Mouse (Mus musculus): ENCODE results near the gene Olfr601. TPM values are rescaled to one million over a fixed set of nuclear protein-coding genes. Genes with fewer than 3 reads are reported as not detected.

Olfr601 gene
- polyA plus RNA-seq, 1 experiment from 2014 or later: not detected

Other genes starting within 250 kb of the Olfr601 start
- gene Olfr586, start 237.0 kb downstream of the Olfr601 start, polyA plus RNA-seq (2015; fragmentation: Nextera tagmentation; extraction: Ambion mirVana): not detected in 2 replicates
- gene Olfr588-ps1, start 221.8 kb downstream of the Olfr601 start, polyA plus RNA-seq (2015; fragmentation: Nextera tagmentation; extraction: Ambion mirVana): not detected in 2 replicates
- gene Olfr589, start 206.3 kb downstream of the Olfr601 start, polyA plus RNA-seq (2015; fragmentation: Nextera tagmentation; extraction: Ambion mirVana): not detected in 2 replicates
- gene Olfr591, start 184.3 kb downstream of the Olfr601 start, polyA plus RNA-seq (2015; fragmentation: Nextera tagmentation; extraction: Ambion mirVana): not detected in 2 replicates
- not detected in 2 replicates for gene Olfr592, start 177.9 kb downstream of the Olfr601 start, polyA plus RNA-seq (2015; fragmentation: Nextera tagmentation; extraction: Ambion mirVana)
- not detected in 2 replicates for gene Olfr593, start 150.8 kb downstream of the Olfr601 start, polyA plus RNA-seq (2015; fragmentation: Nextera tagmentation; extraction: Ambion mirVana)
- gene Olfr594, start 145.7 kb downstream of the Olfr601 start, polyA plus RNA-seq (2015; fragmentation: Nextera tagmentation; extraction: Ambion mirVana): not detected in 2 replicates
- gene Usp17ld, start 110.2 kb downstream of the Olfr601 start, polyA plus RNA-seq (2015; fragmentation: Nextera tagmentation; extraction: Ambion mirVana): not detected in 2 replicates
- not detected in 2 replicates for gene Olfr596, start 57.0 kb downstream of the Olfr601 start, polyA plus RNA-seq (2015; fragmentation: Nextera tagmentation; extraction: Ambion mirVana)
- gene Olfr597, start 46.3 kb downstream of the Olfr601 start, polyA plus RNA-seq (2015; fragmentation: Nextera tagmentation; extraction: Ambion mirVana): not detected in 2 replicates
- not detected in 2 replicates for gene Olfr598, start 39.1 kb downstream of the Olfr601 start, polyA plus RNA-seq (2015; fragmentation: Nextera tagmentation; extraction: Ambion mirVana)
- not detected in 2 replicates for gene Olfr599, start 26.7 kb downstream of the Olfr601 start, polyA plus RNA-seq (2015; fragmentation: Nextera tagmentation; extraction: Ambion mirVana)
- not detected in 2 replicates for gene Olfr600, start 13.0 kb downstream of the Olfr601 start, polyA plus RNA-seq (2015; fragmentation: Nextera tagmentation; extraction: Ambion mirVana)
- gene Olfr603, start 23.5 kb upstream of the Olfr601 start, polyA plus RNA-seq (2015; fragmentation: Nextera tagmentation; extraction: Ambion mirVana): not detected in 2 replicates
- not detected in 2 replicates for gene Usp17lc, start 52.4 kb upstream of the Olfr601 start, polyA plus RNA-seq (2015; fragmentation: Nextera tagmentation; extraction: Ambion mirVana)
- not detected in 2 replicates for gene Olfr605, start 82.8 kb upstream of the Olfr601 start, polyA plus RNA-seq (2015; fragmentation: Nextera tagmentation; extraction: Ambion mirVana)
- gene Olfr606, start 86.4 kb upstream of the Olfr601 start, polyA plus RNA-seq (2015; fragmentation: Nextera tagmentation; extraction: Ambion mirVana): not detected in 2 replicates
- gene Olfr607, start 101.5 kb upstream of the Olfr601 start, polyA plus RNA-seq (2015; fragmentation: Nextera tagmentation; extraction: Ambion mirVana): not detected in 2 replicates
- not detected in 2 replicates for gene Olfr608, start 107.2 kb upstream of the Olfr601 start, polyA plus RNA-seq (2015; fragmentation: Nextera tagmentation; extraction: Ambion mirVana)
- not detected in 2 replicates for gene Olfr609, start 135.4 kb upstream of the Olfr601 start, polyA plus RNA-seq (2015; fragmentation: Nextera tagmentation; extraction: Ambion mirVana)
- not detected in 2 replicates for gene Olfr610, start 149.5 kb upstream of the Olfr601 start, polyA plus RNA-seq (2015; fragmentation: Nextera tagmentation; extraction: Ambion mirVana)
- not detected in 2 replicates for gene Olfr611, start 158.2 kb upstream of the Olfr601 start, polyA plus RNA-seq (2015; fragmentation: Nextera tagmentation; extraction: Ambion mirVana)
- gene Olfr612, start 180.1 kb upstream of the Olfr601 start, polyA plus RNA-seq (2015; fragmentation: Nextera tagmentation; extraction: Ambion mirVana): not detected in 2 replicates
- not detected in 2 replicates for gene Olfr613, start 185.4 kb upstream of the Olfr601 start, polyA plus RNA-seq (2015; fragmentation: Nextera tagmentation; extraction: Ambion mirVana)
- gene Olfr615, start 193.4 kb upstream of the Olfr601 start, polyA plus RNA-seq (2015; fragmentation: Nextera tagmentation; extraction: Ambion mirVana): not detected in 2 replicates
- not detected in 2 replicates for gene Olfr616, start 206.5 kb upstream of the Olfr601 start, polyA plus RNA-seq (2015; fragmentation: Nextera tagmentation; extraction: Ambion mirVana)
- not detected in 2 replicates for gene Olfr617, start 210.4 kb upstream of the Olfr601 start, polyA plus RNA-seq (2015; fragmentation: Nextera tagmentation; extraction: Ambion mirVana)
- 0.16 TPM in 1 of 2 replicates, not detected in the other for gene Olfr618, start 227.4 kb upstream of the Olfr601 start, polyA plus RNA-seq (2015; fragmentation: Nextera tagmentation; extraction: Ambion mirVana)
- gene Olfr619, start 237.9 kb upstream of the Olfr601 start, polyA plus RNA-seq (2015; fragmentation: Nextera tagmentation; extraction: Ambion mirVana): not detected in 2 replicates
- gene Olfr620, start 249.9 kb upstream of the Olfr601 start, polyA plus RNA-seq (2015; fragmentation: Nextera tagmentation; extraction: Ambion mirVana): not detected in 2 replicates